Mouse (Mus musculus) heart, adult 2 months (tissue): ENCODE measurements around the gene Hsd17b12.

Source experiments
- CTCF ChIP-seq: fragments of 200-600 bp; IDR thresholded peaks from 2 replicates; pipeline ENCODE4 v1.8.1; 2022; ENCODE audit warnings: antibody characterized with exemption, mild to moderate bottlenecking, moderate library complexity
- EP300 ChIP-seq: fragments of 200-500 bp; IDR thresholded peaks from 2 replicates; pipeline ENCODE4 v1.6.1; 2011; ENCODE audit warnings: low read depth, low read length, control low read depth; ENCODE audit not compliant: insufficient read depth
- POLR2A ChIP-seq: fragments of 200-500 bp; IDR thresholded peaks from 2 replicates; pipeline ENCODE4 v1.6.1; 2011; ENCODE audit warnings: mild to moderate bottlenecking, low read depth, low read length, control low read depth; ENCODE audit not compliant: insufficient read depth

DNA sequence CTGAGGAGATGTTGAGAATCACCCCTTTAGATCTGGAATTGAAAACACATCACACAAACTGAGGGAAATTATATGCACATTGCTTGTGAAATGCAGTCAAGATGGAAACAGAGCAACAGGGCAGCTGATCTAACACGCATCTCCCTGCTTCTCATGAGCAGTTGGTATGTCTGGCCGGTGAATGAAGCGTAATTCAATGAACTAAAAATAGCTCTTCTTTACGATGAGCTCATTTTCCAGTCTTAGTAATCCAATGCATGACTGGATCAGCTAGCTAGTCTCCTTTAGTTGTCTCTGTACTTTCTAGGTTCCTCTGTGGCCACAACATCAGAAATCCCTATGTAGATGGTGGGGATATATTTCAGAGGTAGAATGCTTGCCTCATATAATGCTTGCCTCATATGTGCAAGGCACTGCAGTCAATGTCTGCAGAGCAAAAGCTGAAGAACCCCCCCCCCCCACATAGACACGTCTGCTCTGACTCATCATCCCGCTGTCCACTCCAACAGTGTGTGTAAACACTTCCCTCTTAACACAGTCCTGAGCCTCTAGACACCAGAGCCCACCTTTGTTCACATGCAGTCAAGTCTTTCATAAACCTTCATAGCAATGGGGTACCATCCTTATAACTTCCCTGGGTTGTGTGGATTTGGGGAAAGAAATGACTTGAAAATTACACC, 112.2 kb downstream of the Hsd17b12 start:
- no peak for TF ChIP-seq CTCF
- no peak for TF ChIP-seq POLR2A
- TF ChIP-seq EP300, result no peak
